Mouse (Mus musculus) thymus, postnatal 36 days (tissue): Measurements from ENCODE around the gene F2rl2.

Source experiments
- DNase-seq, 2 experiments: peaks; one replicate each; pipeline ENCODE4 v3.0.0; 2022; ENCODE audit warnings: mixed read lengths in 2 of 2

The F2rl2 gene

DNA sequence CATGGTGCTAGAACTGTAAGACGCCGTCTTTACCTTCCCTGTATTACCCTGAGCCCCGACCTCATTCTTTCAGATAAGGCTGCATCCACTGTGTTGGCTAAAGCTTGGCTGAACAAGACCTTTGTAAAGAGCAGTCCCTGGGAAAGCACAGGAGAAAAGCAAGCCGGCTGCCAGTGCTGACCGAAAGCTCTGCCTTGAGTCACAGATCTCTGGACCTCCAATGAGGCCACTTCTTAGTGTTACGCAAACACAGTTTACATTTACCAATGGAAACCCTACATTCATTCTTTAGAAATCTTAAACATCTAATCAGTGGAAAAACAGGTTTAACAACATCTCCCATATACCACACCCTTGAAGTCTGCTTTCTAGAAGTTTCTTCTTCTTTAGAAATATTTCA lies 8.9 kb downstream of the F2rl2 start:
- DNase-seq = no peak

DNA sequence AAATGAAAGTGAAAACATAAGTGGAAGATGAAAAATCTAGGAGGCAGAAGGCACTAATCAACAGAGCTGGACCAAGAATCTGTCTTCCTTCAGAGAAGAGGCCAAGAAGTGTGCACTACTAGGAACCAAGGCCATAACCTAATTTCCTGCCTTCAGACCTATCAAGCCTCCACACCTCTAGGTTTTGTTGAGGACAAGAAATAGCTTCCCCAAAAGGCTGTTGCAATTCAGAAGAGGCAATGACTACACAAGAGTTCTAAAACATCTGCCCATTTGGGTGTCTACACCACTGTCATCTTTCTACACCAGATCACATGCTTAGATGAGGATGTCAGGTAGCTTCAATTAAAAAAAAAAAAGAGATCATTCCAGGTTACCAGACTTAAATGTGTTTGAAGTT lies 15.4 kb downstream of the F2rl2 start:
- no peak for DNase-seq

DNA sequence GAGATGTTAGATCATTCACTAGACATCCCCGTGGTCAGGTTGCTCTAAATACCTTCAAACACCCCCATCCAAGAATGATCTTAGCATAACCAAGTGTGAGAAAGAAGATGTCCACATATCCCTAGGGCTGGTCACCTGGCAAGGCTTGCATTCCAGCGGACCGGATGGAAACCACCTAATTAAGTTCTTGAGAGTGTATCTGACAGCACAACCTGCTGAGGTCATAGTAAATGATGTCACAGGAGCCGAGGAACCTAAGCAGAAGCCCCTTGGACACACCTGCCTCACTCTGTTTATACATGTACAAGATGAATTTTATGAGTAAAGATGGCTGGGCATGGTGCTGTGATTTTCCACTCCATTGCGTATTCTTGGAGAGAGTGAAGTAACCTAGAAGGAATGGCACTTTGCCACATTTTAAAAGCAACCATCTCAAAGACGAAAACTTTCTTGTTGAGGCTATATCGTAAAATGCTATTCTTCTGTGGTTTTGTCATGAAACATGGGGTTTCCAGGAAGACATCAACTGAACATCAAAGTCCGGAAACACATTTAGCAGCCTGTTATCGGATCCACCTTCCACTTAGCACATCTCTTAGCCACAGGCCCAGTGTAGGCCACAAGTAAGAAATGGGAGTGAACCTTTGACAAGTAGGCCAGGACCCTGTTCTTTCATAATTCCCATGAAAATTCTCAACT lies 16.1 kb downstream of the F2rl2 start:
- DNase-seq = no peak

DNA sequence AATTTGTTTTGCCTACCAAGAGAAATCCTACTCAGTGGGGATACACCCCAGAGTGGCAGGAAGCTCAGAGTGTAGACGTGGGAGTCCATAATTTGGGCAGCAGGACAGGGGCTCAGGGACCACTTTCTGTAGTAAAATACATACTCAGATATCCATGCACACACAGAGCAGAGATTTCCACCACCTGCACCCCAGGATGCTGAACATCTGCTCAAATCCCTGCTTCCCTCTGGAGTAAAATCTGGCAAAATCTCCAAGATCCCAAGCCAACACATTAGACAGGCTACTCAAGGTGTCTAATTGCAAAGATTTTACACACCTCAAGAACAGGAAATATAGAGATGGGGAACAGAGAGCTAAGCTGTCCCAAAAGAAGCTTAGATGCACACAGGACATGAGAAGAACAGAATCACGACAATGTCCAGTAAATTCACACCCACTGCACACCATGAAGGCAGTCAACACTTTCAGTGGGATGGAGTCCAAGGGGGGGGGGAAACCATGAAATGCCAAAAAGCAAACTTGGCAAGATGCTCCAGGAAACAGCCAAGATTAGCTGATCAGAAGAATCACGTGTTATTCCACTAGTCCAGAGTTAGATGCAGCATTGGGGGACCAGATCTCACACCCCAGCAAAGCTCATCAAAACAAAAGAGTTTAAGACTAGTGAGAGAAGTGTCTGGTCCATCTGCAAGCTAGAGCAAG lies 17.8 kb downstream of the F2rl2 start:
- no peak for DNase-seq

DNA sequence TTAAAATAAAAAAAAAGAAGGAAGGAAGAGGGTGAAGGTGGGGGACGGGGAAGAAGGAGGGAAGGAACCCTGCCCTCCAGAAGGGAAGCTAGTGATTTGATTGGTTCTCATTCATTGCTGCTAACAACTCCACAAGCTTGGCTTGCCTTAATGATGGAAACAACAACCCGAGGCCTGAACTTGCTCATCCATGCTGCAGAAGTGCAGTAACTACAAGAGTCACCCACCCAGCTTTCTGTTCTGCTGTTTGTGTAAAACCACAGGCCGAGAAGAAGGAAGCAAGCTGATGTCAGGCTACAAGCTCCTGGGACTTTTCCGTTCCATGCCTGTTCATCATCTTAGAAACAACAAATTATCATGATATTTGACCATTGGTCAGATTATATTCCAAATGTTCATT lies 18.7 kb downstream of the F2rl2 start:
- DNase-seq = no peak

DNA sequence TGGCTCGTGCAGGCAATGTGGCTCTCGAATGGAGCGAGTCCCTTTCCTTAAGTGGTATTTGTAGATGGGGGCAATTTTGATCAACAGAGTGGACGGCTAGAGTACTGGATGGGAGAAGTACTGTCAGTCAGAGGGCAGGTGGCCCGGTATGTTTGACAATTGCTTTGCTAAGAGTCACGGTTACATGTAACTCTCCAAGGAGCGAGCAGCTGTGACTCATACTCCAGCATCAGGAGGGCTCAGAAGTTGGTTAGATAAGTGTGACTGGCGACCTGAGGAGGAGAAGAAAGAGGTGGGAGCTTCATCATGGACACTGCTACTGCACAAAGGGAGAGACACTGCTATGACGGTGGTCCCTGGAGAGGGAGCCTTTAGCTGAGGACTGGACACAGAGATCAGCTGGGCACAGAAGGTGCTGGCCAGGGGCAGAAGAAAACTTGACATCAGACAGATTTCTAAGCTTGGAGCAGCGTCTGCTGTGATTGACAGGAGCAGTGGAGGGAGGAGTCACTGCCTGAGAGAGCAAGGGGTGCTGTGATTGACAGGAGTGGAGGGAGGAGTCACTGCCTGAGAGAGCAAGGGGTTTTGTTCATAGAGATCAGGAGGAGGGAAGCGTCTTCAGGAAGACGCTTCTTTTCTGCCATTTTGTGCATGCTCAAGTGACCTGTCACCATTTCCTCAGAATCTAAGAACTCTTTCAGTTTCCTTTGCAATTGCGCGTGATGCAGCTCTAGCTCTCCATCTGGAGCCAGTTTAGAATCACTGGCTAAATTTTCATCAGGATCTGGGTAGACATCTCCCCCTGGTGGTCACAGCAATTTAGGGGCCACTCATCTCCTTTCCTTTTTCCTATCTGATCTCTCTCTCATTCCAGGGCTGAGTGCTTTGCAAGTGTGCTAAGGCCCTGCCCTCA lies 22.9 kb downstream of the F2rl2 start:
- peak; percentile 36 to 45 for DNase-seq

DNA sequence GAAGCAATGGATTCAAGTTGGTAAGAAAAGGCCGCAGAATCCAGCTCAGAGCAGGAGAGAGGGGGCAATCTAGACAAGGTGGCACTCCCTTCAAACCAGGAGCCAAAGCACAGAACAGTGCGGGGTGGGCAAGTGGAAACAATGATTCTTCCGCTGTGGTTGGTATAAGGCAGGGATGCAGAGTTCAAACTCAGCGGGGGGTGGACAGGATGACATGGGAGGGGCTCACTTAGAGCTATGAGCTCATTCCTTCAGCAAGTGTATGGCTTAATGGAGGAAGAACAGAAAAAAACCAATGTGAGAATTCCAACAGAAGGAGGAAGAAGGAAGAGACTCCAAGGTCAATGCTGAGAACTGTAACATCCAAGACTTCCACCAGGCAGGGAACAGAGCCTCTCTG lies 33.8 kb downstream of the F2rl2 start:
- DNase-seq = no peak

DNA sequence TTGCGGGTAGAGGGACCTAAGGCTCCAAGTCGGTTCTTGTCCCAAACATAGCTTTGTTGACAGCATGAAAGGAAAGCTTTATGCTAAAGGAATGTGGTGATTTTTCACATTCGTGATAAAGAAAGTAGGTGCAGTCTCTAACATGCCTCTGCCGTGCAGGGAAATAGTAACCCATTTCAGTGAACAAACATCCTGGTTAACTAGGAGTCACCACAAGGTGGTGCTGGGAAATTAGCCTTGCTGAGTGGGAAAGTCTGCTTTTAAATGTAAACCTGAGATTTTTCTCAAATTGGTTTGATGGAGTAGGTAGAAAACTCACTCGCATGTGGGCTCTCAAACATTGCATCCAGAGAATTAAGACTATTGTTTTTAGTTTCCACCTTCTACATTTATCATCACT lies 43.0 kb downstream of the F2rl2 start:
- no peak for DNase-seq

DNA sequence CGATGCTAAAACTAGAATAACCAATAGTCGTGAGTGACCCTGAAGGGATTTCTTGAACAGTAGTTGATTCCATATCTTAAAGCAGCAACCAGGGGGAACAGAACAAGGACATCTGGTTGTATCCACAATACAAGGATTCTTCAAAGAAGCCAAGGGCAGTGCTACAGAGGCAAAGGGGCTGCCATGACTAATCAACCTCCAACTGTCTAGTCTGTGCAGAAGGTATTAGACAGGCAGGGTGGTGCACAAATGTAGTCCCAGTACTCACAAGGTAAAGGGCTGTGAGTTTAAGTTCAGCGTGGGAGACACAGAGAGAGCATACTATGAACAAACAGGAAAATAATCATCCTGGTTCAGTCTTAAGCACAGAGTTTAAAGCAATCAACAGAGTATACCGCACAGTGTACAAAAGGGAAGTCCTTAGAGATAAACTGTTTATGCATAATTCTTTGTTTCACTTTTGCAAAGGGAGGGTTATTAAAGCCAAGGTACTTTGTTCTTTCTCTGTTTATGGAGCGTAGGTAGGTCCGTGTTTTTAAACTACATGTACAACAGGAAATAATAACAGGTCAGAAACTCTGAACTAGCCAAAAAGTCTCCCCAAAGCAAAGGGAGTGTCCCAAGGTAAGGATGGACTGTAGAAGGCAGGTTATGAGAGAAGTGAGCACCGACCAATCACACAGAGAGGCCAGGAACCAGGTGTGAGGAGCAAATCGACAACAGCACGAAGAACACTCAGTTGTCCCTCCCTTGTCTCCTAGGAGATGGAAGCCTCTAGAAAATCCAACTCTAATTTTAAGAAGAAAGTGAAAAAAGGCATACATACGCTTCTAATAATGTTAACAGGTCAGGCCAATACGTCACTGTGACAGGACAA lies 45.4 kb downstream of the F2rl2 start:
- no peak for DNase-seq

DNA sequence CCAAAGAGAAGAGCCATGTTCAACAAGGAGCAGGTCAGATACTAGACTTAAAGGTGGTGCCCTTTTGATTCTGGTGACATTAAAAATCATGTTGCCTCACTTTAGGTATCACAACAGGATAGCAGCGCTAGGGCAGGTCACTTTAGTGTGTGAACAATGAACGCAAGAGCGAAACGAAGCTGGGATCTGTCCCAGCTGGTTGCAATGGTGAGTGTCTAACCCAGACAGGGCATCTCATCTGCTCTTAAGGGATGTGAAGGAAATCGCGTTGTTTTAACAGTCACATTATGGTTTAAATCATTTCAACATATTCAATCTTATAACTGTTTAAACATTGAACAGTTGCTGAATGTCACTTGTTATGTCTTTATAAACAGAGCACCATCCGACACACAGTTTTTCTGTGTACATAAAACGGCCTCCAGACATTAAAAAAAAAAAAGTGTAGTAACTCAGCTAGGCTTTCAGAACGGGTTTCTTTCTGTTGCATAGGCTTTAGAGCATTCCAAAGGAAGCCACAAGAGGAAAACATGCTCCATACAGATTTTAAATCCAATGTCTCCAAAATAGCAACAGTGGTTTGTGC lies 46.3 kb downstream of the F2rl2 start:
- DNase-seq = no peak

DNA sequence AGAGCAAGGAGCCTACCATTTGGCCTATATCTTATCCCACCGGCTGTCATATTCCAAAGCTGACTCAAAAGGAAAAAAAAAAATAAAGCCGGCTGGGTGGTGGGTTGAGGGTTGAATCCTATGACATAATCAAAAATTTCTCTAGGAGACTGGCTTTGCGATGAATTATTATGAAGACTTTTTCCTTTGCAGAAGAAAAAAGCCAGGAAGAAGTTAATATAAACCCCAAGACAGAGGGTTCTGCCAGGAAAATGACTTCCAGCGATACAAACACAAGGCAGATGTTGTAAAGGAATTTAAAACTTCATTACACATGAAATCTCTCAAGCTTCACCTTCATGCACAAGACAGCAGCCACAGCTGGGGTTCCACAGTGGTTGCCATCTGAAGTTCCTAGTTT lies 48.8 kb downstream of the F2rl2 start:
- DNase-seq = no peak

DNA sequence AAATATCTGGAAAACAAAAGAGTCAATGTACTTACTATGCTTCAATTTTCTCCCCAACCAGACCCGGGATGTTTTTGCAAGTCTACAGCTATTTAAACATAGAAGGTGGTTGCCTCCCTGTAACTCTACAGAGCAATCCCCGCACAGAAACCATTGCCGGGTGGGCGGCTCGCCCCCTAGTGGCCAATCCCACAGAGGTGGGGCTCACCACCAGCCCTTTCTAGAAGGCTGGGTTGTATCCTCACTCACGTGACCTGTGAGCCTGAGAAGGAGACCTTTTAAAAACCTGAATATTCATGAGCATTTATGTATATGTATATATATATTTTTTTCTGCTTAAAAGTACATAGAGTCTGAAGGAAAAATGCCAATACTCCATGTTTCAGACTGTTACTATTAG lies 49.9 kb downstream of the F2rl2 start:
- DNase-seq = peak; percentile 66 to 68

DNA sequence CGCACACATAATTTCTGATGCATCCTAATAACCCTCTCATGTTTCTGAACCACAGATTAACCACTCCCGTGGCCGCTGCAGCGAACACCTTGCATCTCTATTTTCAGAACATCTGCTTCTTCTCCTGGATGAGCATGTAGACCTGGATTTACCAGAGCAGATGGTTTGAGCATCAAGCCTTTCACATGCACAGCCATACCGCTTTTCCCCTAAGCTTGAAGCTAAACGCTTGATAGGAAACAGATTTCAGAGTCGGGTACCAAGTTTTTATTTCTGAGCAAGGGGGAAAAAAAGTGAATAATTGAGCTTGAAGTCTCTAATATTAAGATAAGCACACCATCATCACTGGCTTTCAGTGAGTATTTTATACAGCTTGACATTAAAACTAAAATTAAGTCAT lies 50.4 kb downstream of the F2rl2 start:
- DNase-seq = no peak

DNA sequence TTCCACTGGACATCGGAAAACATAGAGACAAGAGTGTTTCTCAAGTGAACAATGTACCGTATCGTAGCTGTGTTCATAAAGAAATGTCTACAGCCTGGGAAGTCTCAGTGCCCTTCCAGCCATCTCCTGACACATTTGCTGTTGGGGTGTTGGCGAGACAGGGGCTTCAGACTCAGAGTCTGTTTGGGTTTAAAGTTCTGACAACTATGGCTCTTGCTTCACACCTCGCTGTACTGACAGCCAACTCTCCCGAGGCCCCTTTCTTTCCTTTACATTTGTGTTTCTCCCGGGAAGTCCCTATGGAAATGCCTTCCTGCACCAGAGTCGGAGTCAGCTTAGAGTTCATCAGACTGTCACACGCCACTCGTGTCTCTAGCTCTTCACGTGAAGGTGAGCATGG lies 50.9 kb downstream of the F2rl2 start:
- no peak for DNase-seq
